Mouse (Mus musculus): ENCODE measurements at regions not wholly inside any gene's neighbourhood (a gene's known extent, or its start where the extent isn't known, plus 50 kb on each side); places are given as distances from the start of the nearest gene placed in this dataset.

DNA sequence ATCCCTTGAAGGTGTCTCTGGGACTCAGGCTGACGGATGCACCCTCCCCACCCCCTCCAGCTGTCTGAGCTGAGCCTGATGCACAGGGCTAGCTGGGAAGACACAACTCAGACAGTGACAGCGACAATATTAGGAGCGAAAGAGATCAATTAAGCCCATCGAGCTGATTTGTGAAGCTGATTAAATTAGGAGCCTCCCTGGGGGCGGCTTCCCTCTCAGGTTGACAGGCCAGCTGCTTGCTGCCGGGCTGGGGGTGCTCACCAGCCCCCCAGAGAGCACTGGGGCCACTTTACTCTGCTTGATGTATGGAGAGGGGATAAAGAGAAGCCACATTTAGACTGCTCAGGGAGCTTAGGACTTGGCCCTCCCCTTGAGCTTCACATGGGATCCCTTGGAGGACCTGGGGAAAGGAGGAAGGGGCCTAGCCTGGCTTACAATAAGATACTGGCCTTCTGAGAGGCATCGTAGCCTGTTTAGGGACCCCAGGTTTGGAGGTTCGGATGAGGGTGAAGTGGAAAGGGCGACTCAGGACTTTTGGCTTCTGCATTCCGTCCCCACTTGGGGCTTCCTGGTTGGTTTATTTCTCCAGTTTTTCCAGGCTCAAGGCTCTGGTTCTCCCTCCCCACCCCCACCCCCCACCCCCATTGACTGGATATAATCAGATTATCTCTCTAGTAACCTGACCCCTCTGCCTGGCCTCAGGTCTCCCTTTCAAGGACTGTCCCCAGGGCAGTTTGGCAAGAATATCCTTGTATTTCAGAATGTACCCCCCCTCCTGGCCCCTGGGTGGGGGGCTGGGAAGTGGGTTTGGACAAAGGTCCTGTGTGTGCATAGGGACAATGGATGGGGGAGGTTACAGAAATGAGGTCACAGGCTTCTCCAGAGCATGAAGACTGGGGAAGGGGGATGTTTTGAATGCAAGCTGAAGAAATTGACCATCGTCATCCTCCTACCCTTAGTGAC is 283.4 kb downstream of the Rps24 start:
- no peak for DNase-seq

GRCm38 (mm10) chr14:24771663-24772062 is 284.7 kb downstream of the Rps24 start:
- DNase-seq: no peak

DNA sequence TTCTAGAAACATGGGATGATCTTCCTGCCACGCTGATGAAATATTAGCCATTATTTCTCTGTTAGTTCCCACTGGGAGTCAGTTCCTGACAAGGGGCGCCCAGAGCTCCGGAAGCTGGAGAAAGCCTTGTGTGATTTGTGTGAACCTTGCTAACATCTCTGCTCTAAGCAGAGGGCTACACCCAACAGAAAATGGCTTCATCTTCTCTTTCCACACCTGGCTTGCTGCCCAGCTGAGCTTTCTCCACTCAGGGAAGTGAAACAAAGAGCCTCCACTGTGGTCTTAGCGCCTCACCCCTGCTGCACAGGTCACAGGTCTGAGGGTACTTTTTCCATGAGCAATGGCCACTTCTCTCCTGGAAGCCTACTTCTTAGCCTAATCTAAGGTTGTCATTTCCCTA is 285.2 kb downstream of the Rps24 start:
- DNase-seq: no peak

- DNase-seq: peak; percentile 97 to 98
Measured at GRCm38 (mm10) chr14:24778748-24779630, 292.1 kb downstream of the Rps24 start.

DNA sequence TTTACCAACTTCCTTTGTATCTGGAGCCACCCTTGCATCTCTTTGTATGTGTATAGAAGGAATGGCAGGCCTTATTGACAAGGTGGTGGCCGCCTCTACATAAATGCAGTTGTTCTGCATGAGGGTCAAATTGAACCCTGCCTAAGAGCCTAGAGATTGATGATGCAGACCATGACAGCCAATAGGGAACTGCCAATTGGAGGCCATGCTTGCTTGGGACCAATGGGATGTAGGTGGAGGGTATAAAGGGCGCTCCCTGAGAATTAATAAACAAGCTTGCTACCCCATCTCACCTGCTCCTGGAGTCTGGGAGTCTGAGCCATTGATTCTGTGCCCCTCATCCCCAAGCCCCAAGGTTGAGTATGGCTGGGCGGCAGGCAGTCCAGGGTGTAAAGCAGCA is 294.7 kb downstream of the Rps24 start:
- peak; percentile 28 to 38 for DNase-seq

DNA sequence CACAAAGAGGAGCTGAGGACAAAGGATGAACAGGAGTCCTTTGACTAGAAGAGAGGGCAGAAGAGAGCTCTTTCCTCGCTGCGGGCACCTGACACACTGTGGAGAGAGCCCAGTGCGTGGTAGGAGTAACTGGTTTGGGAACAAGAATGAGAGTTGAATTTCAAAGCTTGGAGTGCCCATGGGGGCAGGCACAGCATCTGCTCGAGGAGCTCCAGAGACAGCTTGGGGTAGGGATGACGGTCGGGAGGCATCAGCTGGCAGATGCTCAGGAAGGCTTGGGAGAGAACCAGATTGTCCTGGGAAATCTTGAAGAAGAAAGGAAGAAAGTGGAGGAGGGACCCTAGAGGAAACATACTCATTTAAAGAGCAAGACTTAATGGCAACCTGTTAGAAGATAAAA is 297.0 kb downstream of the Rps24 start:
- DNase-seq: peak in 1 of 2 experiments; percentile 28

DNA sequence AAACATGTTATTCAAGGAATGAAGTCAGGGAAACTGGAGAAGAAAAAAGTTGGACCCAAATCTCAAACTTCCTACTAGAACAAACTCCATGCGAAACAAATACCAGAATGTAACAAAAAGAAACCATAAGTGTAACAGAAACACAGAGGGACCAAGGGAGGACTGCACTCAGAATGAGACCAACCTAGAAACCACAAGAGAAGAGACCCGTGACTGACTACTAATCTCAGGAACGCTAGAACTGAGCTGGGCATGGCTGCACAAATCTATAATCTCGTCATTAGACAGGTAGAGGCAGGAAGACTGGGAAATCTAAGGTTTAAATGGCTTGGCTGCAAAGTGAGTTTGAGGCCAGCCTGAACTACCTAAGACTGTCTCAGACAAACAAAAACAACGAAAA is 298.5 kb downstream of the Rps24 start:
- DNase-seq: no peak

- peak; percentile 94 to 97 for DNase-seq
Measured at GRCm38 (mm10) chr14:24793375-24794285, 306.7 kb downstream of the Rps24 start.

DNA sequence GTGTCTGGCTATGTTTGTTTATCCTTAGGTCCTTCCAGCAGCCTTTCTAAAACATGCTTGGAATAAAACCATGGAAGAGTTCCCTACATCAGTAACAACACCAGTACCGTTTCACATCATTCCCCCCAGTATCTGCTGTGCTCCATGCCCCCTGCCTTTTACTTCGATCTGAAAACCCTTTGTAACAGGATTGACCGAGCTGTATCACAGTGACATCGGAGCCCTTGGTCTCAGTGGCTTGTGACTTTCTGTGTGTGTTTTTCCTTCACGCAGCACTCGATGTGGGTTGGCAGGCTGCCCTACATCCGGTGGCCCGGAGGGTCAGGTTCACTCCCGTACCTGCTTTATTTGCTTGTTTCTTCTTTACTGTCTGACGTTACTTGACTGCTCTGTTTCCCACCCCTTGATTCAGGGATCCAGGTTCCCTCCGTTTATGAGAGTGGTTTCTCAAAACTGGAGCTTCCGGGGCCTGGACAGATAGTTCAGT is 307.5 kb downstream of the Rps24 start:
- DNase-seq: peak; percentile 58 to 64

- no peak for DNase-seq
Measured at GRCm38 (mm10) chr14:24797494-24797893, 310.6 kb downstream of the Rps24 start.

GRCm38 (mm10) chr14:24798066-24798465 is 311.1 kb downstream of the Rps24 start:
- DNase-seq: no peak

DNA sequence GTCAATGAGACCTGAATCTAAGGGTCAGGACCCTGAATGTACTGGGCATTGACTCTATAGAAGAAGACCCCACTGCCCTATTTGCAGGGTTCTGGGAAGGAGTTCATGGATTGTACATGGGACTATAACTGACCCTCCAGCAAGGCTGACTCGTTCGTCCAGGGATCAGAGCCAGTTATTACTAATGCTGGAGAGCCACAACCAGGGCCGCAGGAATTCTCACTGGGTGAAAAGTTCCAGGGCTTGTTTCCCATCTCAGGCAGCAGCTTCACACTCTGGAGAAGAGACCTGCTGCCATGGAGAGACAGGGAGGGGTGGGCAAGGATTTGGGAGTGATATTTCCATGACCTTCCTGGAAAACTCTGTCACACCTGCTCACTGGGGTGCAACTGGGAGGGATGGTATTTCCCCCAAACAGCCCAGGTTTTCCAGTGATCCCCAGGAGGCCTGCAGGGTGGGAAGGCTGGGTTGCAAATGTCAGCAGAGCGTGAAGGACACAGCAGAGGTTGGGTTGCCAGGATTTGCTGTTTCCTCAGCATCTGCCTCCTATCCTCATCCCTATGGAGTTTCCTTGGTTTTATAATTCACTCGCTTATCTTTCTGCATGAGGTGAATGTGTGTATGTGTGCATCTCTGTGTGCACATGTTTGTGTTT is 316.2 kb downstream of the Rps24 start:
- DNase-seq: no peak

DNA sequence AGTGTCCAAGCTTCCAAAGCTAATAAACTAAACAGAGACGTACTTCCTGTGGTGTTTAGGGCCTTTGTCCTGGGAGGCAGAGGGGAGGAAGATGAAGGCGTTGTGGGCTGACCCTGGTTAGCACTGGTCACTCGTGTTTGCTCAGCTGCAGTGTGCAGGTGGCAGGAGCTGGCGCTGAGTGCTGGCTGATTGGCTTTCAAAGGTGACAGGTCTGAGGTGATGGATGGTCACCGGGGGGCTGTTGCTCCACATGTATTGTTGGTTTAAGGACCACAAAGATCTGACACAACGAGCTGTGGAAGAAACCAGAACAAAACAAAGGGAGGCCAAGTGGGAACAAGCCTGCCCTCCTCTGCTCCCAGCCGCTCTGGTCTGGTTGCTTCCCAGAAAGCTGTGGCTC is 320.1 kb downstream of the Rps24 start:
- DNase-seq: no peak

DNA sequence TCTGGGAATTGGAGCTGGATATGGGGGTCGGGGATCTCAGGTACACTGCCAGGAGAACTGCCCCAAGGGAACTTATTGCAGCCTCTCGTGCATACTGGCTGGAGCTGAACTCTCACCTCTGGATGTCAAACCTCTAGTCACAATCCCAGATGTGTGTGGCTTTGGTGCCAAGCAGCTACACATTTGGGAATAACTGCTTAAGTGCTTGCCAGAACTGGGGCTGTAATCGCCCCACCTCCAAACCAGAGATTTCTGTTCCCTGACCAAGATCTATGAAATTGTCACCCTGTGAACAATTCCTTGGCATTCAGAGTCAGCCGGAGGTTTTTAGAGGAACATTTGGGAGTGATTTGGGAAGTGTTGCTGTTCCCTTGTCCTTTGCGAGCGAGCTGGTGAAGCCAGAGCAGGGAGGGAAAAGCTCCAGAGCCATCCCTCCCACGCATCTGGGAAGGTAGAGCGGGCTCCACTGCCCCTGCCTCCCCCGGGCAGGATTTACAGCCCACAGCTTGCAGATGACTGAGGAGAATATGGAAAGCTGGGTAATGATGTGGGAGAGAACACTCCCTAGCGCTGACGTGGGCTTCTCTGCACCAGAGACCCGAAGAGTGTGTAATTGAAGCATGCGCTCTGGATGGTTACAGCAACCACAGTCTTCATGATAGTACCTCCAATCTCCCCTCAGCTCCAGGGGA is 336.1 kb downstream of the Rps24 start:
- no peak for DNase-seq

DNA sequence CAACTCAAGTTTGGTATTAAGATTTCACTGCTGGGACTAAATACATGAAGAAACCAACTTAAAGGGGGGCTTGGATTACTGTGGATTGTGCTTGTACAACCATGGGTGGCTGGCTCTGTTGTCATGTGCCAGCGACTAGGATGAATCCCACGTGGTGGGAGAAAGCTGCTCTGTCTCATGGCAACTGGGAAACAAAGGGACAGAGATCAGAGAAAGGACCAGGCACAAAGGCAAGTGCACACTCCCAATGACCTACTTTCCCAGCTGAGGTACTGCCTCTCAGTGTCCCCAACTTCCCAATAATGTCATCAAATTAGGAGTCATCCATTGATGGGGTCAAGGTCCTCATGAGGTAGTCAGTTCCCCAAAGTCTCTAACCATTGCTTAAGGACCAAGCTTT is 337.4 kb downstream of the Rps24 start:
- DNase-seq: no peak

DNA sequence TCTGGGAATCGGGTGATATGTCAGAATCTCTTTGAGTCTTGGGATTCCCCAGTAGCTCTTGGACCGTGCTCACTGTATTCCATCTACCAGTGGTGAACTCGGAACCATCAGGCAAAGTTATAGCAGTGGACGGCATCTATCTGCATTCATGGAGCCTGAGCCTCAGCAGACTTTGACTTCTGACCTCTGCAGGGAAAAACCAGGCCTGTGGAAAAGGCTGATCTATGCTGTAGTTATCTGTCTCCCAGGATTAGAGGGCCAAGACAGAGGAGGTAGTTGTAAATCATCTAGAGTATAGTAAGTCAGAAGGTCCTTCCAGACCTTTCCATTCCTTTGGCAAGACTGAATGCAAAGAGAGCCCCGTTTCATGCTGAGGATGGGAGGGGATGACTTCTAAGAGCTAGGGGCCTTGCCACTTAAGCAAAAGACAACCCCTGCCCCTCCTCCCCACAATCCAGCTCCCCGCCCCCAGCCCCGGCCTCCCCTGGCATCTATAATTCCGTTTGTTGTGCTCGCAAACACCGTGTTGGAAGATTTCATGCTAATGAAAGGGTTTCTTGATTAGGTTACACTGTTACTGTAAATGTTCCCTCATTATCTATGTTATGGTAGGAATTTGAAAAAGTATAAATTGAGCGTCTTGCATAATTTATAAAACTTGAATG is 338.9 kb downstream of the Rps24 start:
- no peak for DNase-seq

DNA sequence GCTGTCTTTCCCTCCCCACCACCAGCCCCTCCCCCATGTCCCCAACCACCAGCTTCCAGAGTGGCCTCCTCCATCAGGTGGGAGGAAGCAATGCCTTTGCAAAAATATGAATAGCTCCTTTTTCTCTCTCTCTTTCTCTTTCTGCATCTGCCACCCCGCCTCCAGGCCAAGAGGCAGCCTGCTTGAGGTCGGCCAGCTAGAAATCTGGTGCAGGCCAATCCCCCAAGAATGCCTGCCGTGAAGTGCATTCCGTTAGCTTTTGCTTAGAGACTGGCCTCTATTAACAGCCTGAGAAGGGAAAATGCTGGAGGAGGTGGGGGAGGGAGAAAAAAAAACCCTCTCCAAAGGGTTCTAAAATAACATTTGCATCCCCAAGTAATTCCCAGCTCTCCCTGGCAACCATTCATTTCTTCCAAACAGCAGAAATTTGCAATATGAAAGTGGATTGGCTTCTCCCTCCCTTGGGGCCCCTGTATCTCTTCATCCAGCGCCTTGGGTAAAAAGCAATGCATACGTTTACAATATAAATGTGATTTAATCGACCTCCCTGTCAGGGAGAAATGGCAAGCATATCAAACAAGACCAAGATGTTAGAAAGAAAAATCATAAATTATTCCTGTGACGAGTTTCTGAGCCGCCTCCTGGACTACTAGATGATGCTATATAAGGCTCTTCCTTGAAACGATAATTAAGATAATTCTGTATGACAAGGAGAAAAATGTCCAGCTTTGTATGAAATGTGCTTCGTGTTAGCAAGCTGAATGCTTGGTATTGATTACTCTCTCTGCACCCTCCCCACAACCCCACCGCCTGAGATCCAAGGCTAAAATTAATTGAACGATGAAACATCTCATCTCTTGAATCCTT is 339.8 kb downstream of the Rps24 start:
- peak; percentile 57 to 69 for DNase-seq

GRCm38 (mm10) chr14:24827381-24828031 is 340.6 kb downstream of the Rps24 start:
- DNase-seq: peak in 1 of 2 experiments; percentile 25

DNA sequence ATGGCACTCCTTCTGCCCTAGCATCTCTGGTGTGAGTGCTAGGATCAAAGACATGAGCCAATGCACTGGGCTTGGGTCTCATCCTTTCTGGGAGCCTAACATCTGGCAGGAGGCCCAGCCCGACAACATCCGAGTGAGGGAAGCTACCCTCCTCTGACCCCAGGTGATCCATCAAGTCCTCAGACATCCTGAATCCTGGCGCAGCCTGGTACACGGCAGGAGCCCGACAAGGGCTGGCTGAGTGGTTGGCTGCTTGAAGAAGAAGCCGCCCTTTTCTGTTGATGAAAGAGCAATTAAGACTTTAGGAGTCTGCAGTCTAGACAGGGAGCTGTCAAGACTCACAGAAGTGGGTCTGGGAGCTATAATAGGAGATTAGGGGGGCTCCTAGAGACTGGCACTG is 342.1 kb downstream of the Rps24 start:
- peak in 1 of 2 experiments; percentile 25 for DNase-seq
